Mouse (Mus musculus) brain, embryonic 14.5 days (tissue): Measurements from ENCODE around the gene Cfap58. TPM values are rescaled to one million over a fixed set of nuclear protein-coding genes. Genes with fewer than 3 reads are reported as not detected.

Experiments
- DNase-seq: peaks from one replicate; pipeline ENCODE4 v3.0.0-alpha.2; 2011; ENCODE audit warnings: low read depth
- CTCF ChIP-seq: fragments of 200-500 bp; IDR thresholded peaks from 2 replicates; pipeline ENCODE4 v1.5.1; 2012; ENCODE audit warnings: inconsistent platforms, mild to moderate bottlenecking, moderate library complexity, borderline replicate concordance; ENCODE audit not compliant: insufficient read depth, insufficient read length; ENCODE audit errors: extremely low read depth
- POLR2A ChIP-seq: fragments of 200-500 bp; IDR thresholded peaks from 2 replicates; pipeline ENCODE4 v1.6.1; 2012; ENCODE audit warnings: mild to moderate bottlenecking, inconsistent platforms, borderline replicate concordance; ENCODE audit not compliant: poor library complexity, insufficient read depth, insufficient read length, severe bottlenecking; ENCODE audit errors: extremely low read depth
- polyA plus RNA-seq: library from polyadenylated mRNA; depleted of rRNA; stranded (reverse); fragments of >200 nt; gene quantifications from 2 replicates; pipeline ENCODE4 v1.2.3, GENCODE M21; 2012; rRNA removed

Gene Cfap58
- polyA plus RNA-seq, 1 experiment, result 0.62 TPM

GRCm38 (mm10) chr19:48026882-48027281 is 89.4 kb downstream of the Cfap58 start:
- DNase-seq, result no peak
- TF ChIP-seq CTCF, result no peak
- TF ChIP-seq POLR2A, result no peak

- no peak for DNase-seq
- no peak for TF ChIP-seq POLR2A
- no peak for TF ChIP-seq CTCF
Observed at GRCm38 (mm10) chr19:48039554-48039953, 102.1 kb downstream of the Cfap58 start.

DNA sequence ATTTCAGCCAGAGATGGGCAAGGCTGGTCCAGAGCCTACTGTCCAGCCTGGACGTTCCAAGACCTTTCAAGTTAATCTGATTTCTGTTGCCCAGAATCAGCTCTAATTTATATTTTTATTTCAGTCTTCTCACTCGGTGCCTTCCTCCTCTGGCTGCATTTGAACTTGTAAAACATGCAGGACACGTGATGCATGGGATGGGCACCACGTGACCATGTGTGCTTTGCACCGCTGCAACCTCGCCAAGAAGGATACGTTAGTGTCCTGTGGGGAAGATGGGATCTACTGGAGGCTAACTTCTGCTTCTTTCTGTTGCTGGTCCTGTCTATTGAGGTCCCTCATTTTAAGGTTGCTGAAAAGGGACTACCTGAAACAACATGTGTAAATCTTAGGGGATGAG is 109.8 kb downstream of the Cfap58 start:
- TF ChIP-seq POLR2A (no peak), CTCF (no peak)
- no peak for DNase-seq

DNA sequence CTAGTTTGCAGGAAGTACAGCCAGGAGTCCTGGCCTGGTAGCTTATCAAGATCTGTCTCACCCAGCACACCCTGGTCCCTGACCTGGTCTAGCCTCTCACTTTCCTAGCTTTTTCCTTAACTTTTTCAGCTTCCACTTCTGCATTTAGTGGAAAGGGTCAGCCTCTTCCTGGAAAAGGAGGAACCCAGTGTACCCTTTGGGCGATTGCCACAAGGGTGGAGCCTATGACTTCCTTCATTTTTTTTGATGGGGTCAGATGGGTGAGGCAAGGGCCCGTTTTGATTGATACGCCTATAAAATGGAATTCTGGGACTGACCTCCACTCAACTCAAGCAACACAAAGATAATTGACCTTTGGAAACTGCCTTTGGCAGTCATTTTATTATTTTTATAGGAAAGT is 111.9 kb downstream of the Cfap58 start:
- TF ChIP-seq CTCF, result no peak
- TF ChIP-seq POLR2A, result no peak

GRCm38 (mm10) chr19:48063289-48063688 is 125.8 kb downstream of the Cfap58 start:
- DNase-seq, result no peak
- no peak for TF ChIP-seq POLR2A
- TF ChIP-seq CTCF, result no peak

More for the DNA sequence above, 111.9 kb downstream of the Cfap58 start:
- no peak for DNase-seq

GRCm38 (mm10) chr19:48079718-48080117 is 142.2 kb downstream of the Cfap58 start:
- TF ChIP-seq CTCF, result no peak
- TF ChIP-seq POLR2A, result no peak
- DNase-seq, result peak; percentile 32

DNA sequence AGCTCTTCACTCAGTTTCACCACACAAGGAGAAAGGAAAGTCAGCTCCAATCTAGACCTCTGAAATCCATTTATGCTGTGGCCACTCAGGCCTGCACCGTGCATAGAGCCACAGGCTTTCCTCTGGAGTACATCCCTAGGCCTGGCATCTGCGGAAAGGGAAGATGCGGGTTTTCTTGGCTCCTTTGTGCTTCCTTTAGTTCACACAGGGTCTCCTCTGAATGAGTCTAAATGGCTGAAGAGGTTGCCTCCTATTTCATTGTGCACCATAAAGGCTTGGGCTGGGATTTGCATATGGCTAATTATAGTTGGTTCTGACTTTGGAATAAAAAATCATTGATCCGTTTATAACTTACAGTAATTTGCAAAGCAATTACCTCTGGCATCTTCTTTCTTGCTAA is 144.0 kb downstream of the Cfap58 start:
- peak; percentile 64 for DNase-seq
- TF ChIP-seq POLR2A (no peak), CTCF (no peak)

Other genes starting within 250 kb of the Cfap58 start
- 1.4 and 2.6 TPM in 2 replicates for gene Col17a1, start 245.6 kb upstream of the Cfap58 start, polyA plus RNA-seq
- 96.2 and 107 TPM in 2 replicates for gene Sfr1, start 206.0 kb upstream of the Cfap58 start, polyA plus RNA-seq
- 64.8 and 65.6 TPM in 2 replicates for gene Gsto1, start 82.7 kb upstream of the Cfap58 start, polyA plus RNA-seq
- gene Gsto2, start 72.1 kb upstream of the Cfap58 start, polyA plus RNA-seq, result 0.88 and 1.1 TPM in 2 replicates
- gene Cfap43, start 18.4 kb upstream of the Cfap58 start, polyA plus RNA-seq, result 1.00 and 2.6 TPM in 2 replicates
- gene Itprip, start 18.4 kb upstream of the Cfap58 start, polyA plus RNA-seq, result 6.1 and 6.2 TPM in 2 replicates